Mouse (Mus musculus) forebrain, postnatal 0 days (tissue): ENCODE measurements around the gene 2010111I01Rik. TPM values are rescaled to one million over a fixed set of nuclear protein-coding genes. Genes with fewer than 3 reads are reported as not detected.

Source experiments
- ATAC-seq: fragments of 200-750 bp; cut with Nextera tagmentation; 2 replicates; pipeline ENCODE4 v1.8.0; 2017; ENCODE audit warnings: mild to moderate bottlenecking, moderate library complexity
- DNase-seq: peaks from one replicate; pipeline ENCODE4 v3.0.0-alpha.2; 2015
- H3K27ac ChIP-seq: fragments of 300-500 bp; sonication (generic); 2 replicates; pipeline ENCODE4 v1.5.1; 2014; ENCODE audit warnings: low read depth, mild to moderate bottlenecking, antibody characterized with exemption, low read length, moderate library complexity, mixed read lengths
- H3K27me3 ChIP-seq: fragments of 300-500 bp; sonication (generic); 2 replicates; pipeline ENCODE4 v1.6.1; 2014; ENCODE audit warnings: mild to moderate bottlenecking, low read length, mixed read lengths; ENCODE audit not compliant: insufficient read depth
- H3K36me3 ChIP-seq: fragments of 300-500 bp; sonication (generic); 2 replicates; pipeline ENCODE4 v1.6.1; 2014; ENCODE audit warnings: mild to moderate bottlenecking, moderate library complexity; ENCODE audit not compliant: insufficient read depth
- H3K4me1 ChIP-seq: fragments of 300-500 bp; sonication (generic); 2 replicates; pipeline ENCODE4 v1.6.1; 2014; ENCODE audit warnings: antibody characterized with exemption; ENCODE audit not compliant: insufficient read depth
- H3K4me2 ChIP-seq: fragments of 300-500 bp; sonication (generic); 2 replicates; pipeline ENCODE4 v1.6.1; 2014; ENCODE audit warnings: low read depth, mild to moderate bottlenecking, moderate library complexity
- H3K4me3 ChIP-seq: fragments of 300-500 bp; sonication (generic); 2 replicates; pipeline ENCODE4 v1.5.1; 2014; ENCODE audit warnings: low read depth, low read length, mixed read lengths
- H3K9ac ChIP-seq: fragments of 300-500 bp; sonication (generic); 2 replicates; pipeline ENCODE4 v1.6.1; 2014; ENCODE audit warnings: mild to moderate bottlenecking
- H3K9me3 ChIP-seq: fragments of 300-500 bp; sonication (generic); 2 replicates; pipeline ENCODE4 v1.6.1; 2016; ENCODE audit warnings: low read length
- CTCF ChIP-seq: sonication (generic); IDR thresholded peaks from 2 replicates; pipeline ENCODE4 v1.5.1; 2016; ENCODE audit warnings: antibody characterized with exemption, control low read depth, low read depth
- WGBS: fragments of 180-500 bp; shearing (Covaris S2); extraction: QIAGEN DNeasy Blood & Tissue Kit; methylation state at CpG from one replicate; pipeline ENCODE4 v1.1.7; 2014; 5-methylcytosine and 5-hydroxymethylcytosine counted together
- polyA plus RNA-seq: library from polyadenylated mRNA; unstranded; fragments of >200 nt; fragmentation: Nextera tagmentation; extraction: Ambion mirVana; gene quantifications from 2 replicates; pipeline ENCODE4 v1.2.1, GENCODE M21; 2015
- total RNA-seq: library from RNA; depleted of rRNA; stranded (reverse); fragments of >200 nt; gene quantifications from 2 replicates; pipeline ENCODE4 v1.2.3, GENCODE M21; 2014

2010111I01Rik gene
- total and polyA plus RNA-seq, 2 experiments from 2014 or later = 20.3 to 47.8 TPM

- no peak for TF ChIP-seq CTCF
- Histone ChIP-seq H3K9me3 (no peaks in the 10 kb centered on the region), H3K9ac (no peak overlapping the region), H3K4me2 (no peak overlapping the region), H3K27ac (no peak overlapping the region), H3K27me3 (no peaks in the 10 kb centered on the region), H3K4me1 (peaks cover 7% of the 10 kb centered on the region; the same call in 1 of the 2 replicates), H3K36me3 (no peaks in the 10 kb centered on the region), H3K4me3 (no peak overlapping the region)
- ATAC-seq (no peak), DNase-seq (no peak)
- WGBS = 79% methylated on average over 2 of the region's 2 CpGs
These were observed 188.7 kb downstream of the 2010111I01Rik start for GRCm38 (mm10) chr13:63153397-63153796.

GRCm38 (mm10) chr13:63154851-63155571 lies 190.3 kb downstream of the 2010111I01Rik start:
- no peaks in the 10 kb centered on the region for H3K36me3 ChIP-seq
- DNase-seq = peak; percentile 68
- no peaks in the 10 kb centered on the region for H3K27me3 ChIP-seq
- H3K4me2 ChIP-seq = no peak overlapping the region
- no peaks in the 10 kb centered on the region for H3K9me3 ChIP-seq
- WGBS = 14% methylated on average over 7 of the region's 7 CpGs
- no peak overlapping the region for H3K9ac ChIP-seq
- peak; percentile 94 for ATAC-seq
- H3K27ac ChIP-seq = peak overlapping the region; percentile 24; the same call in 1 of the 2 replicates
- H3K4me3 ChIP-seq = no peak overlapping the region
- peaks cover 7% of the 10 kb centered on the region; the same call in 1 of the 2 replicates for H3K4me1 ChIP-seq
- TF ChIP-seq CTCF = no peak

GRCm38 (mm10) chr13:63156264-63156663 lies 191.6 kb downstream of the 2010111I01Rik start:
- no peak for ATAC-seq
- no peak overlapping the region for H3K4me2 ChIP-seq
- no peaks in the 10 kb centered on the region for H3K9me3 ChIP-seq
- no peak overlapping the region for H3K27ac ChIP-seq
- H3K4me3 ChIP-seq = no peak overlapping the region
- H3K9ac ChIP-seq = no peak overlapping the region
- no peaks in the 10 kb centered on the region for H3K36me3 ChIP-seq
- 62% methylated on average over 10 of the region's 10 CpGs for WGBS
- no peaks in the 10 kb centered on the region for H3K27me3 ChIP-seq
- TF ChIP-seq CTCF = no peak
- no peak for DNase-seq
- H3K4me1 ChIP-seq = peaks cover 7% of the 10 kb centered on the region; the same call in 1 of the 2 replicates

- H3K9ac ChIP-seq = no peak overlapping the region
- WGBS = 76% methylated on average over 11 of the region's 11 CpGs
- TF ChIP-seq CTCF = no peak
- no peaks in the 10 kb centered on the region for H3K36me3 ChIP-seq
- DNase-seq (no peak), ATAC-seq (no peak)
- H3K27me3 ChIP-seq = no peaks in the 10 kb centered on the region
- H3K4me2 ChIP-seq = no peak overlapping the region
- H3K9me3 ChIP-seq = no peaks in the 10 kb centered on the region
- no peak overlapping the region for H3K27ac ChIP-seq
- H3K4me1 ChIP-seq = no peaks in the 10 kb centered on the region
- no peak overlapping the region for H3K4me3 ChIP-seq
These were observed 205.8 kb downstream of the 2010111I01Rik start for GRCm38 (mm10) chr13:63170282-63171073.

DNA sequence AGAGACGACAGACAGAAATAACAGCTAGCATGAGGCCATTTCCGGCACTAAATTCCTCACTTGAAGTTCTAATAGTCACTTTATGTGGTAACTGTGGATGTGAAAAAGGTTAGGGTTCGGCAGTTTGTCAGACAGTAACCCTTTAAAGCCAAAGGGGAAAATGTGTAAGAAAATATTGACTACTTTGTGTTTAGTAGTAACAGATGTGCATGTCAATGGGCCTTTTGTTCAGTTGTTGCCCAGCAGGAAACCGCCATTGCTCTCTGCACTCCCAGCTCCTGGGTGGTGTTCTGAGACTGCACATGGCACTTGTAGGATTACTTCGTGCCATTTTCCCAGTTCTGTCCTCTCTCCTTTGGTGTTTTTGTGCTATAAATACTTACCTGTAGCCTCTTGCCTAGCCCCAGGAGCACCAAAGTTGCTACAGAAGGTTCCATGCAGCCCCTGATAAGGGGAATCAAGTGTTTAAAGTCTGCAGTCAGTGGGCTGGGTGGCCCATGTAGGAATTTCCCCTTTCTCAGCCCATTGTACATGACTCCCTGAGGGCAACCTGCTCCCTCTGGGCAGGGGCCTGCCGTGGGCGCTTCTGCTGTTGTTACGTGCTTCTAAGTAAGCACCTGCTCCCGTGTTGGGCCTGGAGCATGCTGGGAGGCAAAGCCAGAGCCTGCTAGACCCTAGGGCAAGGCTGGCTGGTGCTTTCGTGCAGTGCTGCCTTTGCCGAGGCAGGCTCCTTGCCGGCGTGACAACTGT lies 206.8 kb downstream of the 2010111I01Rik start:
- no peak for TF ChIP-seq CTCF
- no peaks in the 10 kb centered on the region for H3K27me3 ChIP-seq
- no peak overlapping the region for H3K9ac ChIP-seq
- no peaks in the 10 kb centered on the region for H3K9me3 ChIP-seq
- WGBS = 31% methylated on average over 13 of the region's 13 CpGs
- ATAC-seq (no peak), DNase-seq (no peak)
- no peak overlapping the region for H3K4me2 ChIP-seq
- no peak overlapping the region for H3K27ac ChIP-seq
- H3K4me3 ChIP-seq = no peak overlapping the region
- H3K4me1 ChIP-seq = no peaks in the 10 kb centered on the region
- no peaks in the 10 kb centered on the region for H3K36me3 ChIP-seq

- DNase-seq (no peak), ATAC-seq (no peak)
- Histone ChIP-seq H3K4me2 (no peak overlapping the region), H3K27me3 (no peaks in the 10 kb centered on the region), H3K36me3 (no peaks in the 10 kb centered on the region), H3K4me1 (no peaks in the 10 kb centered on the region), H3K27ac (no peak overlapping the region), H3K4me3 (no peak overlapping the region), H3K9me3 (no peaks in the 10 kb centered on the region), H3K9ac (no peak overlapping the region)
- WGBS = 74% methylated on average over 3 of the region's 3 CpGs
- TF ChIP-seq CTCF = no peak
These were observed 207.4 kb downstream of the 2010111I01Rik start for GRCm38 (mm10) chr13:63172097-63172445.
